Mouse (Mus musculus) stomach, embryonic 15.5 days (tissue): ENCODE measurements around the gene Camk1d. TPM values are rescaled to one million over a fixed set of nuclear protein-coding genes. Genes with fewer than 3 reads are reported as not detected.

Experiments
- polyA plus RNA-seq: library from polyadenylated mRNA; unstranded; fragments of >200 nt; fragmentation: Nextera tagmentation; extraction: Ambion mirVana; gene quantifications from 2 replicates; pipeline ENCODE4 v1.2.1, GENCODE M21; 2015

Gene Camk1d
- polyA plus RNA-seq, 1 experiment from 2014 or later = 18.4 TPM

Other genes starting within 250 kb of the Camk1d start
- 72.9 and 76.4 TPM in 2 replicates for gene Nudt5, start 130.5 kb upstream of the Camk1d start, polyA plus RNA-seq
- gene Cdc123, start 130.6 kb upstream of the Camk1d start, polyA plus RNA-seq = 277 and 297 TPM in 2 replicates
- 1.0 and 1.6 TPM in 2 replicates for gene Gm13199, start 148.4 kb upstream of the Camk1d start, polyA plus RNA-seq
- 67.5 and 77.9 TPM in 2 replicates for gene Sec61a2, start 180.9 kb upstream of the Camk1d start, polyA plus RNA-seq
- 3.0 and 3.7 TPM in 2 replicates for gene Dhtkd1, start 228.3 kb upstream of the Camk1d start, polyA plus RNA-seq
- 9.5 and 10.2 TPM in 2 replicates for gene Upf2, start 237.0 kb upstream of the Camk1d start, polyA plus RNA-seq